In the genomic region with DNA sequence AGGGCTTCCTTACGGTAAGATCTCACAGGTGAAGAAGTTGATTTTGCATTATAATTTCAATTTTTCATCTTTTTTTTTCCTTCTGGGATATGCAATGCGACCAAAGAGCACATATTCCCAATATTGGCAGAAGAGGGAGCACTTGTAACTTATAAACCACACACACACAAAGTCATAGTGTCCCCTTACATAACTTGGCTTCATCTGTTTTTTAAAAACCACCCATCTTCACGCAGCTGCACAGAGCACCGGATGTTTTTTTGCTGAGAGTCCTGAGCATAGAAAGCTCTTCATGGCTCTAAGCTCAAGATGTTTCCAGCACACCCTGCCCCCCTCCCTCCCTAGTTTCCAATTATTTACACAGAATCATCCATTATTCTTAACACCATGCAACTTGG, we compare ENCODE assay signal across 8 mouse cellular contexts.
A peak's percentile ranks its signal among the peaks of the same experiment; 100 is the strongest.
DNase-seq lines count a peak whose midpoint lies in the region; ATAC-seq lines count a peak whose summit lies in the region.

No protein-coding gene starts in this region.

- H3K4me3 ChIP-seq in lung, embryonic 16.5 days (ENCODE audit: low read length) = no peak overlapping the region
- no peak overlapping the region for H3K4me3 ChIP-seq in heart, embryonic 16.5 days (ENCODE audit: low read length)

- DNase-seq in gastrocnemius, adult 18-20 months (ENCODE audit: low spot score) = peak; percentile 51
- DNase-seq in gastrocnemius, postnatal 10 days = no peak
- DNase-seq in lung, postnatal 14 days = no peak
- peak; percentile 89 for DNase-seq in skeletal muscle tissue, adult 2 months (ENCODE audit: low read depth, low spot score)
- no peak for DNase-seq in B cell, adult 2 months

- H3K27ac ChIP-seq in lung, embryonic 16.5 days (ENCODE audit: low read length) = no peak overlapping the region
- no peak overlapping the region for H3K27ac ChIP-seq in heart, embryonic 16.5 days (ENCODE audit: low read length)

- H3K9ac ChIP-seq in lung, embryonic 16.5 days (ENCODE audit: low read length) = no peak overlapping the region
- H3K9ac ChIP-seq in heart, embryonic 16.5 days (ENCODE audit: low read length) = no peak overlapping the region

- no peaks in the 10 kb centered on the region for H3K36me3 ChIP-seq in lung, embryonic 16.5 days (ENCODE audit: control insufficient read depth, insufficient read depth, low read length)
- no peaks in the 10 kb centered on the region for H3K36me3 ChIP-seq in heart, embryonic 16.5 days (ENCODE audit: control insufficient read depth, insufficient read depth)

- WGBS in lung, embryonic 16.5 days = 53% methylated on average over 4 of the region's 4 CpGs
- WGBS in heart, embryonic 16.5 days = 69% methylated on average over 4 of the region's 4 CpGs

- no peaks in the 10 kb centered on the region for H3K27me3 ChIP-seq in lung, embryonic 16.5 days (ENCODE audit: control insufficient read depth, insufficient read depth, low read depth, low read length)
- no peaks in the 10 kb centered on the region for H3K27me3 ChIP-seq in heart, embryonic 16.5 days (ENCODE audit: control insufficient read depth, insufficient read depth, low read length)

- no peak overlapping the region for H3K4me2 ChIP-seq in lung, embryonic 16.5 days (ENCODE audit: low read depth, low read length)
- no peak overlapping the region for H3K4me2 ChIP-seq in heart, embryonic 16.5 days (ENCODE audit: low read depth, low read length)

- H3K9me3 ChIP-seq in lung, embryonic 16.5 days (ENCODE audit: control insufficient read depth, low read length) = 0 out of 2 replicates have a peak, but pooled peaks cover 3% of the 10 kb centered on the region
- no peaks in the 10 kb centered on the region for H3K9me3 ChIP-seq in heart, embryonic 16.5 days (replicated peaks; ENCODE audit: control insufficient read depth, low read length)

- no peaks in the 10 kb centered on the region; the same call in 1 of the 2 replicates for H3K4me1 ChIP-seq in lung, embryonic 16.5 days (replicated peaks; ENCODE audit: control insufficient read depth, insufficient read depth, low read length)
- H3K4me1 ChIP-seq in heart, embryonic 16.5 days (ENCODE audit: control insufficient read depth, insufficient read depth, low read length) = no peaks in the 10 kb centered on the region

- ATAC-seq in lung, embryonic 16.5 days (ENCODE audit: low read depth) = peak; percentile 84
- ATAC-seq in heart, embryonic 16.5 days (replicated peaks; ENCODE audit: extremely low read depth, insufficient read depth, low FRiP score) = peak; percentile 55
- no peak for ATAC-seq in monocyte, adult 5-6 weeks (replicated peaks; ENCODE audit: insufficient number of reproducible peaks, low FRiP score, low TSS enrichment, poor library complexity, severe bottlenecking)

Comparison
In these comparisons a context has a peak if more than half of its experiments do, and no peak if none do; other contexts are left out.
1. DNase-seq: peak in gastrocnemius, adult 18-20 months (single experiment) and skeletal muscle tissue, adult 2 months (single experiment); none in gastrocnemius, postnatal 10 days (single experiment), lung, postnatal 14 days (single experiment) and B cell, adult 2 months (0 of 2).